Mouse (Mus musculus) G1E (cell line): Measurements from ENCODE around the gene Gm4907.
"Not testable (repeated sequence)": the region's sequence is repeated elsewhere in the genome, so short reads cannot be mapped to it uniquely, and the experiment has no call there.

Experiments
- CTCF ChIP-seq: IDR thresholded peaks from 2 replicates; pipeline ENCODE4 v1.5.1; 2012; ENCODE audit warnings: low read depth, low read length, inconsistent platforms, mixed read lengths
- GATA1 ChIP-seq: IDR thresholded peaks from 2 replicates; pipeline ENCODE4 v1.6.1; 2012; ENCODE audit warnings: borderline replicate concordance, low read length, inconsistent platforms, mixed read lengths
- POLR2AphosphoS5 ChIP-seq: IDR thresholded peaks from 2 replicates; pipeline ENCODE4 v1.6.1; 2012; ENCODE audit warnings: low read depth, low read length, inconsistent platforms; ENCODE audit not compliant: insufficient replicate concordance
- TAL1 ChIP-seq: conservative IDR thresholded peaks from 2 replicates; pipeline ENCODE4 v1.6.1; 2012; ENCODE audit warnings: low read depth, low read length, inconsistent platforms, mixed read lengths

- TF ChIP-seq CTCF, GATA1, TAL1, POLR2AphosphoS5: not testable (repeated sequence)
These were observed at the start of gene Gm4907 for GRCm38 (mm10) chrX:23882253-23882652.
